Mouse (Mus musculus): Measurements from ENCODE around the gene Baz1b.

Baz1b gene

DNA sequence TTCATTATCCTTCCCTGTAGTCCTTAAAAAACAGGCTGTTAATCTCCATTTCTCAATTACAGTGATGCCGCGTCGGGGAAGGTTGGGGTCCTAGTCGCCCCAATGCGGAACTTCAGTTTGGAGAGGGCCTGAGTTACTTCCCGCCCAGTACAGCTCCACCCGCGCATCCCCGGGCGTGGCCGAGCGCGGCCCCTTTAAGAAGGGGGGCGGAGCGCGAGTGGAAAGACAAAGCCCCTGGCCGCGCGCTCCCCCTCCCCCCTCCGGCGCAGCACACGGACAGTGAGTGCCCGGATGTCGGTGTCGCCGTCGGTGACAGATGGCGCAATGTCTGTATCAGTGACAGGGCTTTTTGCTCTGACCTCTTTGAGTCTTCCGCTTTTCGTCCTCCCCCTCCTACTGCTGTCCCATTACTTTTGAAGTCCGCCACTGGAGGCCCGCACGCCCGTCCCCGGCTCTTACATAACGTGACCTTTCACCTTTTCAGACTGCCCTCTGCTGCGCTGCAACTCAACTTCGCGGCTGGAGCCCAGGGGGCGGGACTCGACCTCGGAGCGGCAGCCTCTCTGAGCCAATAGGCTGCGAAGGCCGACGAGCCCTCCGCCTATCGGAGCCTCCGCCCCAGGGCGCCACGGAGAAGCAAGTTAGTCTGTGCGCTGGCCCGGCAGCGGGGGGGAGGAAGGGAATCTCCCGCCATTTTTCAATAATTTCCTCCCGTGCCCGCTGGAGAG lies at the start of gene Baz1b:
Gene Baz1b, plus strand, starts transcription at position 644 of the 728 bp plus-strand sequence.
- peak; percentile 99 for DNase-seq (ENCODE audit: low spot score in 2 of 2)

DNA sequence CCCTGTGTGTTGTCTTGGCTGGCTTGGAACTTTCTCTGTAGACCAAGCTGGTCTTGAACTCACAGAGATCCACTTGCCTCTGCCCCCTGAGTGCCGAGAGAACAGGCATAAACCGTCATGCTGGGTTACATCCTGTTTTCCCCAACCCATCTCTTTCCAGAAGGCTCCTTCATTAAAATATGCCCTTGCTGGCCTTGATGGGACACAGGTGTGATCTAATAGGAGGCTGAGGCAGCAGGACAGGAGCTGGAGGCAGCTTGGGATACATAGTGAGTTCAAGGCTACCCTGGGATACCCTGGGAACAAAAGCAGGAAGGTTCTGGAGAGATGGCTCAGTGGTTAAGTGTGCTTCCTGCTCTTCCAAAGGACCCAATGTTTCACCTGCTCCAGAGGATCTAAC lies 47.2 kb upstream of the Baz1b start:
- no peak for DNase-seq (ENCODE audit: low spot score in 2 of 2)

- no peak for DNase-seq (ENCODE audit: low spot score in 2 of 2)
Measured at GRCm38 (mm10) chr5:135144469-135144868, 42.6 kb upstream of the Baz1b start.

GRCm38 (mm10) chr5:135145532-135145931 lies 41.5 kb upstream of the Baz1b start:
- peak; percentile 45 to 49 for DNase-seq (ENCODE audit: low spot score in 2 of 2)

DNA sequence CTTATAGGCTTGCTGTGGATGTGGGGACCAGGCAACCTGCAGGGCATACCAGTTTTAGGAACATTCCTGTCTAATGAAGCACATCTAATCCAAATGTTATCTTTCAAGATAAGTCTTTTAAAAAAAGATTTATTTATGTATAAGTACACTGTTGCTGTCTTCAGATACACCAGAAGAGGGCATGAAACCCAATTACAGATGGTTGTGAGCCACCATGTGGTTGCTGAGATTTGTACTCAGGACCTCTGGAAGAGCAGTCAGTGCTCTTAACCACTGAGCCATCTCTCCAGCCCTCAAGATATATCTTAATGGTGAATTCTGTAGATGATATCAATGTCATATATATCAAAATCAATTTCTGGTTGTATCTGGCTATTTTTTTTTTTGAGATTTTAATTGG lies 41.1 kb upstream of the Baz1b start:
- no peak for DNase-seq (ENCODE audit: low spot score in 2 of 2)

GRCm38 (mm10) chr5:135148715-135149052 lies 38.4 kb upstream of the Baz1b start:
- no peak for DNase-seq (ENCODE audit: low spot score in 2 of 2)

DNA sequence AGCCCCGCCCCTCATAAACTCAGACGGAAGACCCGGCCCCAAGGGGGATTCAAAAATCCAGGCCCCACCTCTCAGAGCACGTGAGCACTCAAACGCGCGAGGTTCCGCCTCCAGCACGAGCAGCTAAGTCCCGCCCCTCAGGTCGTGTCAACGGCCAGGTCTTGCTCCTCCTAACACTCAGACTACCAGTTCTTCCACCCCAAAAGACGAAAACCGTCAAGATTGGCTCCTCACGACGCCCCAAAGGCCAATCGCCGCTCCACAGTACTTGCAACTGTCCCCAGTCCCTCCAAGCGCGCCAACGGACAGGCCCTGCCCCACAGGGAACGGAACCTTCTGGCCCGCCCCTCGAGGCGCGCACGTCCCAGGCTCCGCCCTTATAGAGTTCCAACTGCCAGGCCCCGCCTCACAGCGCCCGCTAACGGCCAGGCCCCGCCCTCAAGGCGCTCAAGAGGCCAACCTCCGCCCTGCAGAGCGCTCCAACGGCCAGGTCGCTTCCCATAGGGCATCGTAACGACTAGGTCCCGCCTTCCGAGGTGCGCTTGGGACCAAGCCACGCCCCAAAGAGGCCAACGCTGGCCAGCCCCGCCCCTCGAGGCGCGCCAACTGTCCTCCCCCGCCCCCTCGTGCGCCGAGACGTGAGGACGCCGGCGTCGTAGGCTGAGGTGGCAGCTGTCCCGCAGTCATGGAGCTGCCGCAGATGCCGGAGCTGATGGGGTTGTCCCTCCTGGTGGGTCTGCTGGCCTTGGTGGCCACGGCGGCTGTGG lies 37.8 kb upstream of the Baz1b start, which contains the start of gene Tbl2:
Gene Tbl2, plus strand, starts transcription at position 605 of the 767 bp plus-strand sequence.
- DNase-seq (ENCODE audit: low spot score in 2 of 2): peak; percentile 98

- DNase-seq (ENCODE audit: low spot score in 2 of 2): no peak
Measured at GRCm38 (mm10) chr5:135149820-135150178, 37.3 kb upstream of the Baz1b start.

GRCm38 (mm10) chr5:135156496-135156895 lies 30.6 kb upstream of the Baz1b start:
- DNase-seq (ENCODE audit: low spot score in 2 of 2): no peak

- DNase-seq (ENCODE audit: low spot score in 2 of 2): peak; percentile 51 to 64
Measured at GRCm38 (mm10) chr5:135161221-135161620, 25.8 kb upstream of the Baz1b start.

- no peak for DNase-seq (ENCODE audit: low spot score in 2 of 2)
Measured at GRCm38 (mm10) chr5:135161650-135162049, 25.4 kb upstream of the Baz1b start.

- DNase-seq (ENCODE audit: low spot score in 2 of 2): no peak
Measured at GRCm38 (mm10) chr5:135162361-135162760, 24.7 kb upstream of the Baz1b start.

- DNase-seq (ENCODE audit: low spot score in 2 of 2): no peak
Measured at GRCm38 (mm10) chr5:135162821-135163220, 24.2 kb upstream of the Baz1b start.

DNA sequence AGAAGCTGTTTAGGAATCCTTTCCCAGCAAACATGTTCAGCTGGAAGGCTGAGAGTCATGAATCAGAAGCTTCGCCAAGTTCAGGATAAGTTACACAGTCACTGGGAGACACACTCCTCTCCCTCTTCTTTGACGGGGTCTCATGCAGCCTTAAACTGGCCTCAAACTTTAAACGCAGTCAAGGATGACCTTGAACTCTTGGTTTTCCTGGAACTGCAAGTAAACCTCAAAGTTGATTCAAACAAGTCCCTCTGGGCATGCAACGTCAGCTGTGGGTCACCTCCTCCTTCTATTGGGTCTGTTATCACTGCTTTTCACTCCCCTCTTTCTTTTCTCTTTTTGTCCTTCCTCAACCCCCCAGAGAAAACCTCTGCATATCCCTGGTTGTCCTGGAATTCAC lies 20.2 kb upstream of the Baz1b start:
- no peak for DNase-seq (ENCODE audit: low spot score in 2 of 2)

- no peak for DNase-seq (ENCODE audit: low spot score in 2 of 2)
Measured at GRCm38 (mm10) chr5:135167469-135167868, 19.6 kb upstream of the Baz1b start.

- DNase-seq (ENCODE audit: low spot score in 2 of 2): peak; percentile 98 to 99
Measured at GRCm38 (mm10) chr5:135168063-135169062, 18.7 kb upstream of the Baz1b start, which contains the start of gene Bcl7b. Bcl7b (plus strand) TSS chr5:135168283.

DNA sequence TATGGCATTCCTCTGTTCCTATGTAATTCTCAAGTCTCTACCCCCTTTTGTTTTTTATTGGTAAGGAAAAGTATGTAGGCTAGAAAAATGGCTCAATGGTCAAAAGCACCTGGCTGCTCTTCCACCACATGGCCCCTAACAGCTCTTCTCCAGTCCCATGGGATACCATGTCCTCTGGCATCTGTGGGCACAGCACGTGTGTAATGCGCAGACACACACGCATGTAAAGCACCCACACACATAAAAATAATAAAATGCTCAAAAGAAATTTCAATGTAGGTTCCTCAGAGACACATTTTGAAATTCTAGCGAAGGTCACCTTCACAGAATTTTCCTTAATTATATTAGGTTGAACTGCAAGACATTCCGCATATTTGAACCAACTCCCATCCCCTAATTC lies 17.6 kb upstream of the Baz1b start:
- no peak for DNase-seq (ENCODE audit: low spot score in 2 of 2)

GRCm38 (mm10) chr5:135171688-135172220 lies 15.3 kb upstream of the Baz1b start:
- no peak for DNase-seq (ENCODE audit: low spot score in 2 of 2)

DNA sequence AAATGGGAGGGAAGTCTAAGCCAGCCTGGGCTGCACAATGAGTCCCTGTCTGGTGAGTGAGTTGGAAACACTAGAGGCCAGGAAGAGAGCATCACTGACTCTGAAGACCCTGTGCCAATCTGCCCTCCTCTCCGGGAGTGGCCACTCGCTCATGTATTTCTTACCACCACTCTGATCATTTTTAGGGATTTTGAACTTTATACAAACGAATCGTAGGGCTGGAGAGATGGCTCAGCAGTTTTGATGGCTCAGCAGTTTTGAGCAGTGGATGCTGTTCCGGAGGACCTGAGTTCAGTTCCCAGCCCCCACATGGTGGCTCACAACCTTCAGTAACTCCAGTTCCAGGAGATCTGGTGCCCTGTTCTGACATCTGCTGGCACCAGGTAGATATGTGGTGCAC lies 14.1 kb upstream of the Baz1b start:
- no peak for DNase-seq (ENCODE audit: low spot score in 2 of 2)

DNA sequence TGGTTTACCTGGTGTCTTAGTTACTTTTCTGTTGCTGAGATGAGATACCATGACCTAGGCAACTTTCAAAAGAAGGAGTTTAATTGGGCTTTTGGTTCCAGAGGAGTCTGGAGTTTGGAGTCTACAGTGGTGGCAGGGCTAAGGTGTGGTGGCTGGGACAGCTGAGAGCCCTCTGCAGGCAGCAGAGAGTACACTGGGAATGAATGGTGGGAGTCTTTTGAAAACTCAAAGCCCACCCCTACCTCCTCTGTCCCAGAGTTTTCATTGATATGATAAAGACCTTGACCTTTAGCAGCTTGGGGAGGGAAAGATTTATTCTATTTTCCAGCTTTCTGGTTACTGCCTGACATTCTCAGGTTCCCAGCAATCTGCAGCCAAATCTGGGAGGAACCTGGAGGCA lies 12.0 kb upstream of the Baz1b start:
- no peak for DNase-seq (ENCODE audit: low spot score in 2 of 2)

DNA sequence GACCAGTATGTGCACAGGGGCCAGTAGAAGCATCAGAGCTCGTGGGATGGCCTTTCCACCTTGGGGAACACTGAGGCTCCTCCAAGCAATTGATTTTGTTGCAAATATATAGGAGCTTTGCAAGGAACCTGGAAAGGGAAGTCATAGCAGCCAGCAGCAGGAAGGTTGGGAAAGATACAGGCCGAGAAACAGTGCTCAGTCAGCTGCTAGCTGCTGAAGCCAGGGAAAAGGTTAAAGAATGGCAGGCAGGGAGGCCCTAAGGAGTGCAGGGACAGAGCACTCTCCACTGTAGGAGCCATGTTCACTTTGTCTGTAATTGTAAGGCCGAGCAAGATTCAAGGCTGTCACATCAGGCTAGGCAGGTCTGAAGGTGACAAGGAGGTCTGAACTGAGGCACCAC lies 8.5 kb upstream of the Baz1b start:
- DNase-seq (ENCODE audit: low spot score in 2 of 2): no peak

- no peak for DNase-seq (ENCODE audit: low spot score in 2 of 2)
Measured at GRCm38 (mm10) chr5:135178996-135179395, 8.1 kb upstream of the Baz1b start.
